Comparison of ENCODE assay signal across 8 mouse cellular contexts in the genomic region with DNA sequence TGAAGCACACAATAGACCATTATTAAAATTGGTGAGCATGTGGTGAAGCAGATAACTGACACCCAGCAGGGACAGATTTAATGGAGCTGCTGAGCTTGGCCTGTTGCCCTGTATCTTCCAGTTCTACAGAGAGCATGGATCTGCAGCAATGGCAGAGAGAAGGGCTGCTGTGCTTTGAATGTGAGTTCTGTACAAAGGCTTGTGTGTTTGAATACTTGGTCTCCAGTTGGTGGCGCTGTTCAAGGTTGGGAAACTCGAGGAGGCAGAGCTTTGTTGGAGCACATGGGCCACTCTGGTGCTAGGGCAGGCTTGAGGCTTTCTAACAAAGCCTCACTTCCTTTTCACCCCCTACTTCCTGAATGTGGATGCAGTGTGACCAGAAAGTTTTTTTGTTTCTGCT.
A peak's percentile ranks its signal among the peaks of the same experiment; 100 is the strongest.
DNase-seq lines count a peak whose midpoint lies in the region; ATAC-seq lines count a peak whose summit lies in the region.

No protein-coding gene starts in this region.

- H3K4me3 ChIP-seq in forebrain, embryonic 14.5 days (ENCODE audit: low read depth, low read length): no peak overlapping the region

- H3K4me2 ChIP-seq in forebrain, embryonic 14.5 days (ENCODE audit: low read length): no peak overlapping the region

- peak overlapping the region; percentile 41; the same call in 1 of the 2 replicates for H3K27ac ChIP-seq in forebrain, embryonic 14.5 days (ENCODE audit: low read depth, low read length)

- no peaks in the 10 kb centered on the region for H3K36me3 ChIP-seq in forebrain, embryonic 14.5 days (ENCODE audit: control insufficient read depth, insufficient read depth, low read length)

- 21% methylated on average over 2 of the region's 2 CpGs for WGBS in forebrain, embryonic 14.5 days

- 0 out of 2 replicates have a peak, but pooled peaks cover 5% of the 10 kb centered on the region for H3K4me1 ChIP-seq in forebrain, embryonic 14.5 days (ENCODE audit: control insufficient read depth, insufficient read depth, low read length)

- H3K27me3 ChIP-seq in forebrain, embryonic 14.5 days (replicated peaks; ENCODE audit: control insufficient read depth, insufficient read depth, low read length): no peaks in the 10 kb centered on the region

- H3K9ac ChIP-seq in forebrain, embryonic 14.5 days (ENCODE audit: low read length): no peak overlapping the region

- no peaks in the 10 kb centered on the region for H3K9me3 ChIP-seq in forebrain, embryonic 14.5 days (replicated peaks; ENCODE audit: control insufficient read depth, low read length)

- ATAC-seq in cerebellum, adult (ENCODE audit: insufficient number of reproducible peaks, low FRiP score, low TSS enrichment): peak; percentile 78
- ATAC-seq in forebrain, embryonic 14.5 days: peak; percentile 67
- peak; percentile 82 for ATAC-seq in megakaryocyte progenitor cell, adult 5-6 weeks (replicated peaks; ENCODE audit: poor library complexity)

- peak; percentile 23 for DNase-seq in MN1 (ENCODE audit: low spot score)
- peak; percentile 78 for DNase-seq in forebrain, embryonic 14.5 days (ENCODE audit: low spot score)
- no peak for DNase-seq in spleen, postnatal 10 days (ENCODE audit: low spot score in 2 of 2)
- no peak for DNase-seq in gastrocnemius, adult 8-10 months (ENCODE audit: low spot score in 2 of 2)
- DNase-seq in frontal cortex, adult 2 months (ENCODE audit: extremely low spot score in 1 of 2, low spot score in 1 of 2): no peak
- DNase-seq in urinary bladder, adult 18-20 months (ENCODE audit: low spot score in 2 of 2): no peak

Comparison
In these comparisons a context has a peak if more than half of its experiments do, and no peak if none do; other contexts are left out.
1. DNase-seq: peak in MN1 (single experiment) and forebrain, embryonic 14.5 days (single experiment); none in spleen, postnatal 10 days (0 of 2), gastrocnemius, adult 8-10 months (0 of 2), frontal cortex, adult 2 months (0 of 2) and urinary bladder, adult 18-20 months (0 of 2).
2. Peak in every context shown above with its lines, with median percentiles within 50 percentile points of each other: ATAC-seq.